Mouse (Mus musculus): ENCODE measurements around the gene St6galnac1. TPM values are rescaled to one million over a fixed set of nuclear protein-coding genes. Genes with fewer than 3 reads are reported as not detected.

The St6galnac1 gene
- polyA plus RNA-seq, 1 experiment: not detected

DNA sequence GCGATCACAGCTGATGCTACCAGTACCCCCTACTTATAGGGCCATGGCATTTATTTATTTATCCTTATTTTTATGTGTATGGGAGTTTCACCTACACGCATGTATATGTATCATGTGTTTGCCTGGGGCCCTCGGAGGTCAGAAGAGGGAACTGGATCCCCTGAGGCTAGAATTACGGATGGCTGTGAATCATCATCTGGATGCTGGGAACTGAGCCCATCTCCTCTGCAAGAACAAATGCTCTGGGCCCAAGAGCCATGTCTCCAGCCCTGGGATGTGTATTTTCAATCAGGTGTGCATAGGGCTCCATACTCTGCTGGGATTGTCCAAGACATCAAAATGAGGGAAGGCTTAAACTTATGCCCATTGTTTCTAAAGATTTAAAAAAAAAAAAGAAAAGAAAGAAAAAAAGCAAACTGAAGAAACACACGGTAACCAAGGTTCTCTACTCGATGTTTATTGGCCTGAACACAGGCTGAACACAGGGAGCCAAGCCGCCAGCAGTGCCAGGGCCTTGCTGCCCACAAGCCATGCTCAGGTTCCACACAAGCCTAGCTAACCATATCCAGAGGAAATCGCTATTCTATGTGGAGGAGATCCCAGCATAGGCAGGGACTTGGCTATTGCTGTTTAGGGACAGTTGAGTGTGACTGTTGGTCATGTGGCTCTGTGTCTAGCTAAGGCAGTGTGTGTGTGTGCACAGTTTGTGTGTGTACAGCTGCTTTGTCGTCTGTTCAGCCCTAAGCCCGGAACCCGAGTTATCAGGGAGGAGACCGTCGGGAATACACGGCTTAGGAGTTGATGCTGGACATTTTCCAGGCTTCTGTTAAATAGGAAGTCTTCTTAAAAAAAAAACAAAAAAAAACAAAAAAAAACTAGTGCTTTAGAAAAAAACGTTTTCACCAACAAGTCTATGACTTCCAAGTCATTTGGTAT, 31.1 kb upstream of the St6galnac1 start:
- 68% methylated on average over 15 of the region's 15 CpGs for WGBS
- Histone ChIP-seq H3K27me3 (ENCODE audit: control insufficient read depth, insufficient read depth, low read length) (no peaks in the 10 kb centered on the region), H3K4me3 (replicated peaks; ENCODE audit: insufficient read depth, low read depth, low read length) (no peak overlapping the region), H3K27ac (ENCODE audit: insufficient read depth, low read length) (no peak overlapping the region), H3K4me1 (ENCODE audit: control insufficient read depth, insufficient read depth, low read length) (peaks cover 11% of the 10 kb centered on the region)
- TF ChIP-seq CTCF (IDR thresholded peaks at IDR 0.05; ENCODE audit: borderline replicate concordance, insufficient read depth, low read depth, low read length) (no peak), POLR2A (IDR thresholded peaks at IDR 0.05; ENCODE audit: borderline replicate concordance, insufficient read depth, low read length) (no peak)
- no peak for DNase-seq

DNA sequence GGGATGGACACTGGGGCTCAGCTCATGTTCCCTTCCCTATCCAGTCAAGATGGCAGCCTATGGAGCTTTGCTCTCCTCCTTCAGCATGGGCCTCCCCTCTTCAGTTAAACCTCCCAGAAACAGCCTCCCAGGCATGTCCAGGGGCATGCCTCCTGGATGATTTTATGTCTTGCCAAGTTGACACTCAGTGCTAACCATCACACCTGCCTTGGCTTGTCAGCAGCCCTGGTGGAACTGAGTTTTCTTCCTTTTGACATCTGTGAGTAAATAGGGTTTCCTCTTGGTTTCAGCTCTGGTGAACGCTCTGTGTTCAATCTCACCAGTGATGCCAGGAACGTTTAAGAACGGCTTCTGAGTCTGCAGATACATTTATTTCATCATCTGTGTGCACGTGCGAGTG, 27.4 kb upstream of the St6galnac1 start:
- Histone ChIP-seq H3K4me1 (ENCODE audit: control insufficient read depth, insufficient read depth, low read length) (no peaks in the 10 kb centered on the region; the same call in none of the 2 replicates), H3K27me3 (ENCODE audit: control insufficient read depth, insufficient read depth, low read length) (no peaks in the 10 kb centered on the region), H3K4me3 (replicated peaks; ENCODE audit: insufficient read depth, low read depth, low read length) (no peak overlapping the region), H3K27ac (ENCODE audit: insufficient read depth, low read length) (no peak overlapping the region)
- DNase-seq: no peak
- 74% methylated on average over 5 of the region's 5 CpGs for WGBS
- no peak for TF ChIP-seq CTCF (IDR thresholded peaks at IDR 0.05; ENCODE audit: borderline replicate concordance, insufficient read depth, low read depth, low read length)
- no peak for TF ChIP-seq POLR2A (IDR thresholded peaks at IDR 0.05; ENCODE audit: borderline replicate concordance, insufficient read depth, low read length)

DNA sequence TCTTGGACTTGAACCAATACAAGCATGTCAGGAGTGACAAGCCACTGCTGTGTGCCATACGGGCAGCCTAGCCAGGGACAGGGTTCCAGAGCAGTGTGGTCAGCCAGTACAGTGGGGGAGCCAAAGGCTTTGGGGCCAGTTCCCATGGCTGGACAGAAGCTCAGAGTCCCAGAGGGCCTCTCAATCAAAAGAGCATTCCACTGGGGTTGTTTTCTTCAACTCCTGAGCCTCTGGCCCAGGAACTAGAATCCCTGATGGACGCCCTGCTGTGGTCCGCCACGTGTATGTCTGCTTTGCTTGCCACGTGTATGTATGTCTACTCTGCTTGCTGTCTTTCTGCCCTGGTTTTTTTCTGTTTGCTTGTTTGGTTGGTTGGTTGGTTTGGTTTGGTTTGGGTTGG, 25.8 kb upstream of the St6galnac1 start:
- DNase-seq: no peak

DNA sequence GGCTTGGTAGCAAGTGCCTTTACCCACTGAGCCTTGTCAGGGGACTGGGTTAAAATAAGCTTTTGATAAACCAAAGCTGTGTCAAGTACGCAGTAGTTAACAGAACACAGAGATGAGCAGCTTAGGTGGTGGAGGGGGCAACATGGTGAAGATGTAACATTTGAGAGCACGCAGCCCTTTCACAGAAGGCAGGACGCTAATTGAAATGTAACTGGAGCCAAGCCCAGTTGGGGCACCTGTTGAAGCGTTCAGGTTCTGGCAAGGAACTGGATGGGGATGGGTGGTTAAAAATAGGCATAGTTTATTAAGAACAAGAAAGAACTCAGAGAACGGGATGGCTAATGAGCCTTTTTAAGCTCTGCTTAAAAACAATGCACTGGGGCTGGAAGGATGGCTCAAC, 24.1 kb upstream of the St6galnac1 start:
- no peak for DNase-seq

More for the DNA sequence above, 25.8 kb upstream of the St6galnac1 start:
- Histone ChIP-seq H3K4me3 (replicated peaks; ENCODE audit: insufficient read depth, low read depth, low read length) (no peak overlapping the region), H3K27me3 (ENCODE audit: control insufficient read depth, insufficient read depth, low read length) (no peaks in the 10 kb centered on the region), H3K27ac (ENCODE audit: insufficient read depth, low read length) (no peak overlapping the region), H3K4me1 (ENCODE audit: control insufficient read depth, insufficient read depth, low read length) (no peaks in the 10 kb centered on the region; the same call in 1 of the 2 replicates)
- 23% methylated on average over 5 of the region's 5 CpGs for WGBS
- TF ChIP-seq POLR2A (IDR thresholded peaks at IDR 0.05; ENCODE audit: borderline replicate concordance, insufficient read depth, low read length): no peak
- TF ChIP-seq CTCF (IDR thresholded peaks at IDR 0.05; ENCODE audit: borderline replicate concordance, insufficient read depth, low read depth, low read length): no peak

DNA sequence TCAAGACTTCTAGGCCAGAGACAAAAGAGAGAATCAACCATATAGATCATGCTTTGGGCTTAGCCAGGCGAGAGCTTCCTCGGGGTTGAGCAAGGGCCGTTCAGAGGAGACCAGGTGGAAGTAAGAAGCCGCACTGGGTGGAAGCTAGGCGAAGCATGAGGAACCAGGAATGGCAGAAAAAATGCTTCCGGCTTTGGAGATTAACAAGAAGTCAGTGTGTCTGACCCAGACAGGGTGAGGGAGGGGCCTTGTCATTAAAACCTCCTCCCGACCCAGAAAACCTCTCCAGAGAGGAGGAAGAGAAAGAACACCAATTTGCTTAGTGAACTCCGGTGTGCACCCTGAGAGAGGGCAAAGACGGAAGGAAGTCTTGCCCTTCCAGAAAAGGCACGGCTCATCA, 8.9 kb upstream of the St6galnac1 start:
- Histone ChIP-seq H3K4me1 (ENCODE audit: control insufficient read depth, insufficient read depth, low read length) (no peaks in the 10 kb centered on the region), H3K27me3 (ENCODE audit: control insufficient read depth, insufficient read depth, low read length) (no peaks in the 10 kb centered on the region), H3K4me3 (replicated peaks; ENCODE audit: insufficient read depth, low read depth, low read length) (no peak overlapping the region), H3K27ac (ENCODE audit: insufficient read depth, low read length) (no peak overlapping the region)
- 84% methylated on average over 10 of the region's 10 CpGs for WGBS
- TF ChIP-seq POLR2A (IDR thresholded peaks at IDR 0.05; ENCODE audit: borderline replicate concordance, insufficient read depth, low read length) (no peak), CTCF (IDR thresholded peaks at IDR 0.05; ENCODE audit: borderline replicate concordance, insufficient read depth, low read depth, low read length) (no peak)
- no peak for DNase-seq

More for the DNA sequence above, 24.1 kb upstream of the St6galnac1 start:
- Histone ChIP-seq H3K27me3 (ENCODE audit: control insufficient read depth, insufficient read depth, low read length) (no peaks in the 10 kb centered on the region), H3K4me1 (ENCODE audit: control insufficient read depth, insufficient read depth, low read length) (no peaks in the 10 kb centered on the region; the same call in 1 of the 2 replicates), H3K4me3 (replicated peaks; ENCODE audit: insufficient read depth, low read depth, low read length) (no peak overlapping the region), H3K27ac (ENCODE audit: insufficient read depth, low read length) (no peak overlapping the region)
- 13% methylated on average over 5 of the region's 5 CpGs for WGBS
- TF ChIP-seq CTCF (IDR thresholded peaks at IDR 0.05; ENCODE audit: borderline replicate concordance, insufficient read depth, low read depth, low read length): no peak
- TF ChIP-seq POLR2A (IDR thresholded peaks at IDR 0.05; ENCODE audit: borderline replicate concordance, insufficient read depth, low read length): no peak

GRCm38 (mm10) chr11:116782737-116783145, 7.4 kb upstream of the St6galnac1 start:
- H3K4me1 ChIP-seq (ENCODE audit: control insufficient read depth, insufficient read depth, low read length): no peaks in the 10 kb centered on the region
- 79% methylated on average over 9 of the region's 9 CpGs for WGBS
- H3K27ac ChIP-seq (ENCODE audit: insufficient read depth, low read length): no peak overlapping the region
- no peaks in the 10 kb centered on the region for H3K27me3 ChIP-seq (ENCODE audit: control insufficient read depth, insufficient read depth, low read length)
- no peak overlapping the region for H3K4me3 ChIP-seq (replicated peaks; ENCODE audit: insufficient read depth, low read depth, low read length)
- no peak for DNase-seq
- no peak for TF ChIP-seq POLR2A (IDR thresholded peaks at IDR 0.05; ENCODE audit: borderline replicate concordance, insufficient read depth, low read length)
- no peak for TF ChIP-seq CTCF (IDR thresholded peaks at IDR 0.05; ENCODE audit: borderline replicate concordance, insufficient read depth, low read depth, low read length)

GRCm38 (mm10) chr11:116773205-116773604, 2.1 kb downstream of the St6galnac1 start:
- no peak overlapping the region for H3K4me3 ChIP-seq (replicated peaks; ENCODE audit: insufficient read depth, low read depth, low read length)
- WGBS: 22% methylated on average over 2 of the region's 2 CpGs
- no peaks in the 10 kb centered on the region for H3K4me1 ChIP-seq (ENCODE audit: control insufficient read depth, insufficient read depth, low read length)
- no peak overlapping the region for H3K27ac ChIP-seq (ENCODE audit: insufficient read depth, low read length)
- no peak for DNase-seq
- no peak for TF ChIP-seq CTCF (IDR thresholded peaks at IDR 0.05; ENCODE audit: borderline replicate concordance, insufficient read depth, low read depth, low read length)
- no peak for TF ChIP-seq POLR2A (IDR thresholded peaks at IDR 0.05; ENCODE audit: borderline replicate concordance, insufficient read depth, low read length)
- no peaks in the 10 kb centered on the region; the same call in 1 of the 2 replicates for H3K27me3 ChIP-seq (ENCODE audit: control insufficient read depth, insufficient read depth, low read length)

GRCm38 (mm10) chr11:116769873-116770272, 5.4 kb downstream of the St6galnac1 start:
- 74% methylated on average over 5 of the region's 5 CpGs for WGBS
- DNase-seq: no peak
- TF ChIP-seq POLR2A (IDR thresholded peaks at IDR 0.05; ENCODE audit: borderline replicate concordance, insufficient read depth, low read length): no peak
- no peak for TF ChIP-seq CTCF (IDR thresholded peaks at IDR 0.05; ENCODE audit: borderline replicate concordance, insufficient read depth, low read depth, low read length)

More at GRCm38 (mm10) chr11:116769873-116770272, 5.4 kb downstream of the St6galnac1 start:
- no peaks in the 10 kb centered on the region for H3K27me3 ChIP-seq (ENCODE audit: control insufficient read depth, insufficient read depth, low read length)
- H3K27ac ChIP-seq (ENCODE audit: insufficient read depth, low read length): no peak overlapping the region
- H3K4me1 ChIP-seq (ENCODE audit: control insufficient read depth, insufficient read depth, low read length): no peaks in the 10 kb centered on the region
- no peak overlapping the region for H3K4me3 ChIP-seq (replicated peaks; ENCODE audit: insufficient read depth, low read depth, low read length)
